Mouse (Mus musculus) lung, embryonic 16.5 days (tissue): ENCODE results near the gene Calhm3. TPM values are rescaled to one million over a fixed set of nuclear protein-coding genes. Genes with fewer than 3 reads are reported as not detected.
A peak's percentile ranks its signal among the peaks of the same experiment; 100 is the strongest.

Experiments used
- ATAC-seq: fragments of 200-750 bp; cut with Nextera tagmentation; 2 replicates; pipeline ENCODE4 v1.8.0; 2017; ENCODE audit warnings: low read depth, mild to moderate bottlenecking, moderate library complexity
- H3K27ac ChIP-seq: fragments of 300-500 bp; sonication (generic); 2 replicates; pipeline ENCODE4 v1.5.1; 2014; ENCODE audit warnings: mild to moderate bottlenecking, control low read depth, low read length
- H3K27me3 ChIP-seq: fragments of 300-500 bp; sonication (generic); 2 replicates; pipeline ENCODE4 v1.6.1; 2014; ENCODE audit warnings: low read depth, low read length, mixed read lengths; ENCODE audit not compliant: control insufficient read depth, insufficient read depth
- H3K36me3 ChIP-seq: fragments of 300-500 bp; sonication (generic); 2 replicates; pipeline ENCODE4 v1.6.1; 2014; ENCODE audit warnings: low read length; ENCODE audit not compliant: control insufficient read depth, insufficient read depth
- H3K4me1 ChIP-seq: fragments of 300-500 bp; sonication (generic); replicated peaks from 2 replicates; pipeline ENCODE4 v1.6.1; 2014; ENCODE audit warnings: low read length, mixed read lengths; ENCODE audit not compliant: control insufficient read depth, insufficient read depth
- H3K4me2 ChIP-seq: fragments of 300-500 bp; sonication (generic); 2 replicates; pipeline ENCODE4 v1.6.1; 2014; ENCODE audit warnings: low read depth, low read length, control low read depth
- H3K4me3 ChIP-seq: fragments of 300-500 bp; sonication (generic); 2 replicates; pipeline ENCODE4 v1.5.1; 2014; ENCODE audit warnings: mild to moderate bottlenecking, low read length, control low read depth
- H3K9ac ChIP-seq: fragments of 300-500 bp; sonication (generic); 2 replicates; pipeline ENCODE4 v1.6.1; 2014; ENCODE audit warnings: low read length, control low read depth
- H3K9me3 ChIP-seq: fragments of 300-500 bp; sonication (generic); 2 replicates; pipeline ENCODE4 v1.6.1; 2016; ENCODE audit warnings: low read length; ENCODE audit not compliant: control insufficient read depth
- WGBS: fragments of 180-500 bp; shearing (Covaris S2); extraction: QIAGEN DNeasy Blood & Tissue Kit; methylation state at CpG from one replicate; pipeline ENCODE4 v1.1.7; 2014; 5-methylcytosine and 5-hydroxymethylcytosine counted together
- polyA plus RNA-seq: library from polyadenylated mRNA; unstranded; fragments of >200 nt; fragmentation: Nextera tagmentation; extraction: Ambion mirVana; gene quantifications from 2 replicates; pipeline ENCODE4 v1.2.1, GENCODE M21; 2015

The Calhm3 gene
- polyA plus RNA-seq, 1 experiment from 2014 or later, result not detected

GRCm38 (mm10) chr19:47175472-47175871 lies 17.9 kb upstream of the Calhm3 start:
- 52% methylated on average over 2 of the region's 2 CpGs for WGBS
- H3K9me3 ChIP-seq, result no peaks in the 10 kb centered on the region
- no peak overlapping the region for H3K27ac ChIP-seq
- peaks cover 27% of the 10 kb centered on the region for H3K27me3 ChIP-seq
- no peak overlapping the region for H3K4me2 ChIP-seq
- ATAC-seq, result no peak
- peaks cover 7% of the 10 kb centered on the region; the same call in 1 of the 2 replicates for H3K4me1 ChIP-seq
- H3K36me3 ChIP-seq, result no peaks in the 10 kb centered on the region
- H3K4me3 ChIP-seq, result no peak overlapping the region
- no peak overlapping the region for H3K9ac ChIP-seq

- Histone ChIP-seq H3K9ac (no peak overlapping the region), H3K9me3 (no peaks in the 10 kb centered on the region), H3K27me3 (peaks cover 18% of the 10 kb centered on the region), H3K4me3 (no peak overlapping the region), H3K36me3 (no peaks in the 10 kb centered on the region), H3K4me1 (peaks cover 6% of the 10 kb centered on the region; the same call in 1 of the 2 replicates), H3K4me2 (no peak overlapping the region), H3K27ac (no peak overlapping the region)
- ATAC-seq, result no peak
- WGBS, result 45% methylated on average over 3 of the region's 3 CpGs
Observed at GRCm38 (mm10) chr19:47174515-47174914, 17.0 kb upstream of the Calhm3 start.

- Histone ChIP-seq H3K4me3 (peak overlapping the region; percentile 20), H3K27me3 (no peaks in the 10 kb centered on the region), H3K9me3 (no peaks in the 10 kb centered on the region), H3K9ac (peak overlapping the region; percentile 34; the same call in 1 of the 2 replicates), H3K27ac (no peak overlapping the region), H3K4me1 (0 out of 2 replicates have a peak, but pooled peaks cover 4% of the 10 kb centered on the region), H3K36me3 (no peaks in the 10 kb centered on the region), H3K4me2 (peak overlapping the region; percentile 46)
- 20% methylated on average over 11 of the region's 11 CpGs for WGBS
- ATAC-seq, result peak; percentile 73; the same call in 1 of the 2 replicates
Observed at GRCm38 (mm10) chr19:47168793-47169412, 11.3 kb upstream of the Calhm3 start.

- H3K4me1 ChIP-seq, result 0 out of 2 replicates have a peak, but pooled peaks cover 4% of the 10 kb centered on the region
- H3K9ac ChIP-seq, result peak overlapping the region; percentile 34; the same call in 1 of the 2 replicates
- H3K27me3 ChIP-seq, result no peaks in the 10 kb centered on the region
- WGBS, result 6% methylated on average over 13 of the region's 13 CpGs
- H3K9me3 ChIP-seq, result no peaks in the 10 kb centered on the region
- H3K4me3 ChIP-seq, result peak overlapping the region; percentile 20
- no peaks in the 10 kb centered on the region for H3K36me3 ChIP-seq
- H3K4me2 ChIP-seq, result peak overlapping the region; percentile 46
- H3K27ac ChIP-seq, result no peak overlapping the region
- 0 out of 2 replicates have a peak, but pooled peaks have one; percentile 20 for ATAC-seq
Observed at GRCm38 (mm10) chr19:47168223-47168622, 10.7 kb upstream of the Calhm3 start.

GRCm38 (mm10) chr19:47167617-47168214 lies 10.2 kb upstream of the Calhm3 start:
- Histone ChIP-seq H3K27ac (no peak overlapping the region), H3K9me3 (no peaks in the 10 kb centered on the region), H3K9ac (no peak overlapping the region), H3K4me3 (no peak overlapping the region), H3K4me2 (no peak overlapping the region), H3K27me3 (no peaks in the 10 kb centered on the region), H3K36me3 (no peaks in the 10 kb centered on the region), H3K4me1 (0 out of 2 replicates have a peak, but pooled peaks cover 4% of the 10 kb centered on the region)
- ATAC-seq, result no peak
- WGBS, result 43% methylated on average over 7 of the region's 7 CpGs

GRCm38 (mm10) chr19:47166758-47167157 lies 9.2 kb upstream of the Calhm3 start:
- no peak overlapping the region for H3K4me2 ChIP-seq
- H3K4me1 ChIP-seq, result 0 out of 2 replicates have a peak, but pooled peaks cover 4% of the 10 kb centered on the region
- ATAC-seq, result no peak
- H3K9me3 ChIP-seq, result no peaks in the 10 kb centered on the region
- H3K9ac ChIP-seq, result no peak overlapping the region
- H3K27ac ChIP-seq, result no peak overlapping the region
- WGBS, result 46% methylated on average over 3 of the region's 3 CpGs
- H3K36me3 ChIP-seq, result no peaks in the 10 kb centered on the region
- H3K27me3 ChIP-seq, result no peaks in the 10 kb centered on the region
- no peak overlapping the region for H3K4me3 ChIP-seq

GRCm38 (mm10) chr19:47163176-47163744 lies 5.7 kb upstream of the Calhm3 start:
- Histone ChIP-seq H3K9ac (no peak overlapping the region), H3K9me3 (no peaks in the 10 kb centered on the region), H3K27ac (no peak overlapping the region), H3K36me3 (no peaks in the 10 kb centered on the region), H3K4me2 (no peak overlapping the region), H3K27me3 (no peaks in the 10 kb centered on the region), H3K4me1 (no peaks in the 10 kb centered on the region), H3K4me3 (no peak overlapping the region)
- WGBS, result 90% methylated on average over 6 of the region's 6 CpGs
- no peak for ATAC-seq

- no peaks in the 10 kb centered on the region for H3K27me3 ChIP-seq
- no peak overlapping the region for H3K4me2 ChIP-seq
- H3K4me1 ChIP-seq, result no peaks in the 10 kb centered on the region
- no peak overlapping the region for H3K27ac ChIP-seq
- WGBS, result 56% methylated on average over 4 of the region's 4 CpGs
- no peaks in the 10 kb centered on the region for H3K9me3 ChIP-seq
- no peak for ATAC-seq
- no peaks in the 10 kb centered on the region for H3K36me3 ChIP-seq
- no peak overlapping the region for H3K9ac ChIP-seq
- H3K4me3 ChIP-seq, result no peak overlapping the region
Observed at GRCm38 (mm10) chr19:47161669-47162068, 4.1 kb upstream of the Calhm3 start.

GRCm38 (mm10) chr19:47153767-47154166 lies 3.8 kb downstream of the Calhm3 start:
- H3K4me3 ChIP-seq, result no peak overlapping the region
- ATAC-seq, result no peak
- H3K4me1 ChIP-seq, result no peaks in the 10 kb centered on the region; the same call in 1 of the 2 replicates
- H3K36me3 ChIP-seq, result no peaks in the 10 kb centered on the region
- H3K9ac ChIP-seq, result no peak overlapping the region
- no peak overlapping the region for H3K4me2 ChIP-seq
- H3K9me3 ChIP-seq, result no peaks in the 10 kb centered on the region
- no peak overlapping the region for H3K27ac ChIP-seq
- H3K27me3 ChIP-seq, result peaks cover 4% of the 10 kb centered on the region; the same call in 1 of the 2 replicates
- WGBS, result 83% methylated on average over 7 of the region's 7 CpGs
